ENCODE assay signal across 10 mouse cellular contexts in genomic region chr17:27121266-27121665, GRCm38 (mm10). TPM values are rescaled to one million over a fixed set of nuclear protein-coding genes. Genes with fewer than 3 reads are reported as not detected.
A peak's percentile ranks its signal among the peaks of the same experiment; 100 is the strongest.
DNase-seq lines count a peak whose midpoint lies in the region; ATAC-seq lines count a peak whose summit lies in the region.
"Had no signal": no experiment of that assay in that cellular context is flagged by ENCODE, and none has a peak within 500 bp of the region (broad histone marks: within the 10 kb centered on the region; RNA-seq: fewer than 3 reads in every experiment).

No protein-coding gene starts in this region.

- peaks cover 42% of the 10 kb centered on the region for H3K36me3 ChIP-seq in midbrain, embryonic 12.5 days
- peaks cover 9% of the 10 kb centered on the region; the same call in 1 of the 2 replicates for H3K36me3 ChIP-seq in midbrain, embryonic 15.5 days (replicated peaks)
- peaks cover 19% of the 10 kb centered on the region for H3K36me3 ChIP-seq in intestine, embryonic 16.5 days (ENCODE audit: control insufficient read depth, insufficient read depth, low read length)

- H3K9me3 ChIP-seq in midbrain, embryonic 12.5 days: no peaks in the 10 kb centered on the region
- H3K9me3 ChIP-seq in midbrain, embryonic 15.5 days: no peaks in the 10 kb centered on the region
- no peaks in the 10 kb centered on the region for H3K9me3 ChIP-seq in intestine, embryonic 16.5 days (ENCODE audit: control insufficient read depth, low read length)

- H3K4me1 ChIP-seq in midbrain, embryonic 12.5 days: peaks cover 24% of the 10 kb centered on the region
- H3K4me1 ChIP-seq in midbrain, embryonic 15.5 days: peaks cover 30% of the 10 kb centered on the region
- H3K4me1 ChIP-seq in intestine, embryonic 16.5 days (ENCODE audit: control insufficient read depth, insufficient read depth, low read length): peaks cover 37% of the 10 kb centered on the region

- H3K4me3 ChIP-seq in midbrain, embryonic 12.5 days: no peak overlapping the region
- H3K4me3 ChIP-seq in midbrain, embryonic 15.5 days: no peak overlapping the region
- H3K4me3 ChIP-seq in intestine, embryonic 16.5 days (ENCODE audit: low read length): no peak overlapping the region
- H3K4me3 ChIP-seq: heart, adult 2 months had no signal

- peak overlapping the region; percentile 30; the same call in 1 of the 2 replicates for H3K4me2 ChIP-seq in midbrain, embryonic 12.5 days (replicated peaks)
- no peak overlapping the region for H3K4me2 ChIP-seq in midbrain, embryonic 15.5 days
- H3K4me2 ChIP-seq in intestine, embryonic 16.5 days (ENCODE audit: low read depth, low read length): no peak overlapping the region

- peak; percentile 24 for DNase-seq in embryo, embryonic 10 days (ENCODE audit: low spot score)
- DNase-seq in embryo, embryonic 9.5 days (ENCODE audit: extremely low spot score): no peak
- peak; percentile 46 for DNase-seq in retina, postnatal 1 day
- no peak for DNase-seq in left cerebral cortex, adult 18-20 months (ENCODE audit: low spot score in 2 of 2)
- DNase-seq in left cerebral cortex, adult 8-10 months (ENCODE audit: low spot score in 2 of 2): no peak

- peaks cover 24% of the 10 kb centered on the region for H3K27me3 ChIP-seq in midbrain, embryonic 12.5 days
- no peaks in the 10 kb centered on the region for H3K27me3 ChIP-seq in midbrain, embryonic 15.5 days (replicated peaks)
- no peaks in the 10 kb centered on the region for H3K27me3 ChIP-seq in intestine, embryonic 16.5 days (replicated peaks; ENCODE audit: control insufficient read depth, insufficient read depth, low read length)

- 37% methylated on average over 14 of the region's 14 CpGs for WGBS in midbrain, embryonic 12.5 days
- 29% methylated on average over 14 of the region's 14 CpGs for WGBS in midbrain, embryonic 15.5 days
- WGBS in intestine, embryonic 16.5 days: 53% methylated on average over 14 of the region's 14 CpGs

- H3K27ac ChIP-seq in midbrain, embryonic 12.5 days (replicated peaks): peak overlapping the region; percentile 46; the same call in 1 of the 2 replicates
- H3K27ac ChIP-seq in midbrain, embryonic 15.5 days: no peak overlapping the region
- H3K27ac ChIP-seq in intestine, embryonic 16.5 days (ENCODE audit: low read length): peak overlapping the region; percentile 31
- H3K27ac ChIP-seq: heart, adult 2 months had no signal

- no peak for ATAC-seq in midbrain, embryonic 12.5 days (ENCODE audit: low FRiP score, low read depth)
- no peak for ATAC-seq in midbrain, embryonic 15.5 days (replicated peaks)
- no peak for ATAC-seq in intestine, embryonic 16.5 days

- H3K9ac ChIP-seq in midbrain, embryonic 12.5 days (replicated peaks): peak overlapping the region; percentile 12; the same call in 1 of the 2 replicates
- no peak overlapping the region for H3K9ac ChIP-seq in midbrain, embryonic 15.5 days
- peak overlapping the region; percentile 37; the same call in 1 of the 2 replicates for H3K9ac ChIP-seq in intestine, embryonic 16.5 days (ENCODE audit: low read depth, low read length)

RNA-seq across cellular contexts. Expression of gene Uqcc2, which starts 12.4 kb away (rescaled TPM):
- 302 and 331 TPM in 2 replicates for polyA plus RNA-seq in midbrain, embryonic 12.5 days (2016; fragmentation: Nextera tagmentation; extraction: Ambion mirVana)
- 365 and 372 TPM in 2 replicates for polyA plus RNA-seq in midbrain, embryonic 15.5 days (2015; fragmentation: Nextera tagmentation; extraction: Ambion mirVana)
- polyA plus RNA-seq in intestine, embryonic 16.5 days (2015; fragmentation: Nextera tagmentation; extraction: Ambion mirVana): 238 and 255 TPM in 2 replicates
- total RNA-seq in left cerebral cortex, adult 18-20 months (2021): 100 to 1,000 TPM; 242 to 270 TPM
- 100 to 1,000 TPM; 226 to 249 (median 237) TPM for total RNA-seq in left cerebral cortex, adult 8-10 months (2022)

RNA-seq across cellular contexts. Expression of gene Ip6k3, which starts 46.3 kb away (rescaled TPM):
- polyA plus RNA-seq in midbrain, embryonic 12.5 days (2016; fragmentation: Nextera tagmentation; extraction: Ambion mirVana): 0.16 and 0.51 TPM in 2 replicates
- polyA plus RNA-seq in midbrain, embryonic 15.5 days (2015; fragmentation: Nextera tagmentation; extraction: Ambion mirVana): 0.21 and 0.40 TPM in 2 replicates
- 0.09 and 0.11 TPM in 2 replicates for polyA plus RNA-seq in intestine, embryonic 16.5 days (2015; fragmentation: Nextera tagmentation; extraction: Ambion mirVana)
- total RNA-seq in left cerebral cortex, adult 18-20 months (2021): under 1 TPM; 0.60 to 0.70 TPM
- 1 to 10 TPM in 3 of 4 experiments, under 1 TPM in 1; 0.74 to 2.6 (median 1.6) TPM for total RNA-seq in left cerebral cortex, adult 8-10 months (2022)
- total RNA-seq: megakaryocyte progenitor cell, adult 5-6 weeks had no signal

Comparison
In these comparisons a context has a peak if more than half of its experiments do, and no peak if none do; other contexts are left out.
1. DNase-seq: peak in embryo, embryonic 10 days (single experiment) and retina, postnatal 1 day (single experiment); none in embryo, embryonic 9.5 days (single experiment), left cerebral cortex, adult 18-20 months (0 of 2) and left cerebral cortex, adult 8-10 months (0 of 2).